Mouse (Mus musculus) embryonic facial prominence, embryonic 10.5 days (tissue): ENCODE measurements around the gene Slc16a12. TPM values are rescaled to one million over a fixed set of nuclear protein-coding genes. Genes with fewer than 3 reads are reported as not detected.

Source experiments
- DNase-seq: peaks from one replicate; pipeline ENCODE4 v3.0.0-alpha.2; 2017; ENCODE audit warnings: low spot score
- H3K27ac ChIP-seq: fragments of 300-500 bp; sonication (generic); replicated peaks from 2 replicates; pipeline ENCODE4 v1.5.1; 2016; ENCODE audit warnings: mild to moderate bottlenecking
- H3K27me3 ChIP-seq: fragments of 300-500 bp; sonication (generic); replicated peaks from 2 replicates; pipeline ENCODE4 v1.6.1; 2016; ENCODE audit warnings: low read depth, mild to moderate bottlenecking; ENCODE audit not compliant: poor library complexity, severe bottlenecking
- H3K36me3 ChIP-seq: fragments of 300-500 bp; sonication (generic); replicated peaks from 2 replicates; pipeline ENCODE4 v1.6.1; 2016; ENCODE audit warnings: mild to moderate bottlenecking, moderate library complexity
- H3K4me1 ChIP-seq: fragments of 300-500 bp; sonication (generic); 2 replicates; pipeline ENCODE4 v1.6.1; 2016
- H3K4me3 ChIP-seq: fragments of 300-500 bp; sonication (generic); 2 replicates; pipeline ENCODE4 v1.5.1; 2016; ENCODE audit warnings: mild to moderate bottlenecking, moderate library complexity
- H3K9me3 ChIP-seq: fragments of 300-500 bp; sonication (generic); 2 replicates; pipeline ENCODE4 v1.6.1; 2016; ENCODE audit warnings: mild to moderate bottlenecking
- WGBS: fragments of 180-500 bp; shearing (Covaris S2); methylation state at CpG from one replicate; pipeline ENCODE4 v1.1.7; 2016; 5-methylcytosine and 5-hydroxymethylcytosine counted together
- polyA plus RNA-seq: library from polyadenylated mRNA; unstranded; fragments of >200 nt; fragmentation: Nextera tagmentation; extraction: Ambion mirVana; gene quantifications from 2 replicates; pipeline ENCODE4 v1.2.1, GENCODE M21; 2016

Gene Slc16a12
- polyA plus RNA-seq, 1 experiment from 2014 or later: 0.75 TPM

DNA sequence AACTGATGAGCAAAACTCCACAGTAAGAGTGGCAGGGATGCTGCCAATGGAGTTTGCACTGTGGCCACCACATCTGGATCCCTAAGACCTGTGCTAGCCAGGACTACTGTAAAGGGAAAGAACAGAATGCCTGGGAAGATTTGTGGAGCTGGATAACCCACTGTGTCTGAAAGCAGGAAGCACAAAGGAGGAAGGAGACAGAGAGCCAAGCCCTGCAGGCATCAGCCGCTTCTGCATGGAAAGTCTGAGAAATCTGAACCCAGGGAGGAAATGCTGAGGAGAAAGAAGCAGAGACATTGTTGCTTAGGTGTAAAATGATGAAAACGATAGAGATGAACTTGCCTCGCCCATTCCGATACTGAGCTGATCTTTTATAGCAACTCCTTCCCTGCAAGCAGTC, 22.5 kb downstream of the Slc16a12 start:
- DNase-seq: no peak
- Histone ChIP-seq H3K4me3 (no peak overlapping the region), H3K27me3 (no peaks in the 10 kb centered on the region), H3K36me3 (no peaks in the 10 kb centered on the region), H3K9me3 (no peaks in the 10 kb centered on the region), H3K27ac (no peak overlapping the region), H3K4me1 (no peaks in the 10 kb centered on the region)
- 88% methylated on average over 4 of the region's 4 CpGs for WGBS

- Histone ChIP-seq H3K27me3 (no peaks in the 10 kb centered on the region), H3K36me3 (no peaks in the 10 kb centered on the region), H3K9me3 (no peaks in the 10 kb centered on the region), H3K27ac (no peak overlapping the region), H3K4me1 (no peaks in the 10 kb centered on the region), H3K4me3 (no peak overlapping the region)
- DNase-seq: no peak
- WGBS: 81% methylated on average over 3 of the region's 3 CpGs
These were observed 24.5 kb downstream of the Slc16a12 start for GRCm38 (mm10) chr19:34722541-34722940.

GRCm38 (mm10) chr19:34720130-34720529, 27.0 kb downstream of the Slc16a12 start:
- no peaks in the 10 kb centered on the region for H3K36me3 ChIP-seq

DNA sequence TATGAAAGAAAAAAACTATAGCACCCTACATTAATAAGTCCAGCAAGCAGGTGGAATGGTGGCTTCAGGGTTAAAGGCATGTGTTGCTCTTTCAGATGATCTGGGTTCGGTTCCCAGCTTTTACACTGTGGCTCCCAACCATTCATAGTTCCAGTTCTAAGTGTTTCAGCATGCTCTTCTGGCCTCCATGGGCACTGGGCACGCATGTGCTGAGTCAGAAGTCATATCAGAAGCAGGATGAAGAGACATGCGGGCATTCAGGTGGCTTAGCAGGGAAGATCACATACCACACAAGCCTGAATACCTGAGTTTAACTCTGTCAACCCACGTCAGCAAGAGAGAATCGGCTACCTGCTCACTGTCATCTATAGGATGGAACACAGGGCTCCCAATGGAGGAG, 28.1 kb downstream of the Slc16a12 start:
- DNase-seq: no peak
- Histone ChIP-seq H3K27ac (no peak overlapping the region), H3K4me1 (no peaks in the 10 kb centered on the region), H3K9me3 (no peaks in the 10 kb centered on the region), H3K4me3 (no peak overlapping the region), H3K27me3 (no peaks in the 10 kb centered on the region), H3K36me3 (no peaks in the 10 kb centered on the region)
- 84% methylated on average over 5 of the region's 5 CpGs for WGBS

More at GRCm38 (mm10) chr19:34720130-34720529, 27.0 kb downstream of the Slc16a12 start:
- H3K27me3 ChIP-seq: no peaks in the 10 kb centered on the region
- DNase-seq: no peak
- H3K4me3 ChIP-seq: no peak overlapping the region
- H3K27ac ChIP-seq: no peak overlapping the region
- no peaks in the 10 kb centered on the region for H3K4me1 ChIP-seq
- no peaks in the 10 kb centered on the region for H3K9me3 ChIP-seq

GRCm38 (mm10) chr19:34718478-34718877, 28.6 kb downstream of the Slc16a12 start:
- no peaks in the 10 kb centered on the region for H3K27me3 ChIP-seq
- no peak overlapping the region for H3K27ac ChIP-seq

GRCm38 (mm10) chr19:34715895-34716294, 31.2 kb downstream of the Slc16a12 start:
- no peaks in the 10 kb centered on the region for H3K36me3 ChIP-seq
- H3K9me3 ChIP-seq: no peaks in the 10 kb centered on the region
- H3K27me3 ChIP-seq: no peaks in the 10 kb centered on the region
- no peak overlapping the region for H3K4me3 ChIP-seq
- no peak overlapping the region for H3K27ac ChIP-seq
- WGBS: 76% methylated on average over 1 of the region's 1 CpGs
- no peaks in the 10 kb centered on the region for H3K4me1 ChIP-seq
- DNase-seq: no peak

More at GRCm38 (mm10) chr19:34718478-34718877, 28.6 kb downstream of the Slc16a12 start:
- H3K4me3 ChIP-seq: no peak overlapping the region
- H3K4me1 ChIP-seq: no peaks in the 10 kb centered on the region
- WGBS: 72% methylated on average over 2 of the region's 2 CpGs
- no peaks in the 10 kb centered on the region for H3K36me3 ChIP-seq
- H3K9me3 ChIP-seq: no peaks in the 10 kb centered on the region
- no peak for DNase-seq

DNA sequence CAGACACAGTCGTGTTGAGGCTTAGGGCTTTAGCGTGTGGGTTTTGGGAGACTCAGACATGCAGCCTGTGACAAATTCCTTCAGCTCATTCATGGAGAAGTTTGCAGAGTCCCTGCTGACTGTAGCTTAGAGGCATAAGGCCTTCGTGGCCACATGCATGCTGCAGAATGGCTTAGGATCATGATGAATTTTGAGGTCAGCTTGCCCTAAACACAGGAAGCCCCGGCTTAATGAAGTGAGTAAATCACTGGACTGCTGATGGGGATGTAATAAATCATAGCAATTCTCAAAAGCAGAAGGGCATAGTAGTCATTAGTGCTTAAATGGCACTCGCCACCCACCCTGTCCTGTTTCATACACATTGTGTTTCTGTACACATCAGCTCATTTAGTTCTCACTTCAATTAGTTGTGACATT, 32.8 kb downstream of the Slc16a12 start:
- Histone ChIP-seq H3K27me3 (no peaks in the 10 kb centered on the region), H3K9me3 (no peaks in the 10 kb centered on the region), H3K27ac (no peak overlapping the region), H3K4me1 (no peaks in the 10 kb centered on the region), H3K4me3 (no peak overlapping the region), H3K36me3 (no peaks in the 10 kb centered on the region)
- no peak for DNase-seq
- 78% methylated on average over 5 of the region's 5 CpGs for WGBS

GRCm38 (mm10) chr19:34712050-34712449, 35.0 kb downstream of the Slc16a12 start:
- Histone ChIP-seq H3K9me3 (no peaks in the 10 kb centered on the region), H3K27me3 (no peaks in the 10 kb centered on the region), H3K4me1 (no peaks in the 10 kb centered on the region), H3K36me3 (no peaks in the 10 kb centered on the region), H3K4me3 (no peak overlapping the region), H3K27ac (no peak overlapping the region)
- DNase-seq: no peak
- 89% methylated on average over 2 of the region's 2 CpGs for WGBS

DNA sequence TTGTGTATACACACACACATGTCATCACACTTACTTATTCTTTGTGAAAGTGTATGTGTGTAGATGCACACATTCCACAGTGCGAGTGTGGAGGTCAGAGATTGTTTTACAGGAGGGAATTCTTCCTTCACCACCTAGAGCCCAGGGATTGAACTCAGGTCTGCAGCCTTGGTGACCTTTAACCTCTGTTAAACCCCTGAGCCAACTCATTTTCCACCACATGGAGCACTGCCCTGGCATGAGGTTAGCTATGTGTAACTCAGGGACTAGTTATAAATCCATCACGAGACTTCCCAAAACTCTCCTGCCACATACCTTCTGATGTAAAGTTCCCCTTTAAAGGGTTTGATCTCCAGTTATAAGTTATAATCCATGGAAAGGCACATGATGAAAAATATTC, 38.9 kb downstream of the Slc16a12 start:
- WGBS: 77% methylated on average over 2 of the region's 2 CpGs
- Histone ChIP-seq H3K9me3 (no peaks in the 10 kb centered on the region), H3K27me3 (no peaks in the 10 kb centered on the region), H3K4me1 (peaks cover 4% of the 10 kb centered on the region), H3K27ac (no peak overlapping the region), H3K36me3 (no peaks in the 10 kb centered on the region), H3K4me3 (no peak overlapping the region)
- DNase-seq: no peak

- no peak for DNase-seq
- H3K9me3 ChIP-seq: no peaks in the 10 kb centered on the region
- H3K4me1 ChIP-seq: peaks cover 4% of the 10 kb centered on the region
- H3K4me3 ChIP-seq: no peak overlapping the region
- H3K27ac ChIP-seq: no peak overlapping the region
- H3K36me3 ChIP-seq: no peaks in the 10 kb centered on the region
- no peaks in the 10 kb centered on the region for H3K27me3 ChIP-seq
- 80% methylated on average over 2 of the region's 2 CpGs for WGBS
These were observed 39.5 kb downstream of the Slc16a12 start for GRCm38 (mm10) chr19:34707571-34707970.

DNA sequence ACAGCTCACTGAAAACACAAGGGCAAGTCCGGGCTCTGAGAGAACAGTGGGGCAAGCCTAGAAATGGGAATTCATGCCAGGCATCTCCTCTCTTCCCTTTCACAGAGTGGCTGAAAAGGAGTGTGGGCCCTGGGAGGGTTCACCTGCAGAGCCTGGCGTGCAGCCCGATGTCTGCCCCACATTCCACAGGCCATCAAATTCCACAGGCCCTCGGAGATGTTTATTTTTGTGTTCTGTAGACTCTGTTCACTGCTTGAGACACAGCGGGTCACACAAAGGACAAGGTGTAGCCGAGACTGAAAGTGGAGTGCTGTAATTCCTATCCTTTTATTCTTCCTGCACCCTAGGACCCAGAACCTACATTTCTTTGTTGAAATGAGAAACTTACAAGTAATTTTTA, 40.8 kb downstream of the Slc16a12 start:
- no peak overlapping the region for H3K4me3 ChIP-seq
- no peaks in the 10 kb centered on the region for H3K36me3 ChIP-seq
- no peaks in the 10 kb centered on the region for H3K9me3 ChIP-seq
- H3K4me1 ChIP-seq: peaks cover 4% of the 10 kb centered on the region
- no peak overlapping the region for H3K27ac ChIP-seq
- 65% methylated on average over 6 of the region's 6 CpGs for WGBS
- no peaks in the 10 kb centered on the region for H3K27me3 ChIP-seq
- no peak for DNase-seq

- 97% methylated on average over 1 of the region's 1 CpGs for WGBS
- Histone ChIP-seq H3K27me3 (no peaks in the 10 kb centered on the region), H3K9me3 (no peaks in the 10 kb centered on the region), H3K27ac (no peak overlapping the region), H3K36me3 (no peaks in the 10 kb centered on the region), H3K4me1 (peaks cover 4% of the 10 kb centered on the region), H3K4me3 (no peak overlapping the region)
- DNase-seq: no peak
These were observed 41.9 kb downstream of the Slc16a12 start for GRCm38 (mm10) chr19:34705141-34705540.

DNA sequence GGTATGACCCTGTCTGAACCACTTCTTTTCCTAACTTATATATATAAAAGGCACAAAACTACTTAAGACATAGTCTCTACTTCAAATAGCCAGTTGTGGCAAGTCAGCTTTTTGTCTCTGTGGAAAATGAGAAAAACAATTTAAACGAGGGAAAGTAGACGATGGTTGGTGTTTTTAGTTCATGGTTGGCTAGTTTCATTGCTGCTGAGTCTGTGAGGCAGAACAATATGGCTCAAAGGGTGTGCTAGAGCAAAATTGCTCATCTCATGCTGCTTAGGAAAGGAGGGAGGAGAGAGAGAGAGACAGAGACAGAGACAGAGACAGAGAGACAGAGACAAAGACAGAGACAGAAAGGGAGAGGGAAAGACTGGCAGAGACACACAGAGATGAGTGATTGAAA, 47.8 kb downstream of the Slc16a12 start:
- Histone ChIP-seq H3K4me3 (no peak overlapping the region), H3K4me1 (no peaks in the 10 kb centered on the region), H3K36me3 (no peaks in the 10 kb centered on the region), H3K9me3 (no peaks in the 10 kb centered on the region), H3K27me3 (no peaks in the 10 kb centered on the region), H3K27ac (no peak overlapping the region)
- 79% methylated on average over 2 of the region's 2 CpGs for WGBS
- DNase-seq: no peak

- H3K36me3 ChIP-seq: no peaks in the 10 kb centered on the region
- 65% methylated on average over 1 of the region's 1 CpGs for WGBS
- no peaks in the 10 kb centered on the region for H3K4me1 ChIP-seq
- H3K9me3 ChIP-seq: no peaks in the 10 kb centered on the region
- DNase-seq: no peak
- no peaks in the 10 kb centered on the region for H3K27me3 ChIP-seq
- H3K27ac ChIP-seq: no peak overlapping the region
- H3K4me3 ChIP-seq: no peak overlapping the region
These were observed 48.2 kb downstream of the Slc16a12 start for GRCm38 (mm10) chr19:34698852-34699251.
